Mouse (Mus musculus) frontal cortex, postnatal 14 days (tissue): ENCODE measurements around the gene Phlpp1.
A peak's percentile ranks its signal among the peaks of the same experiment; 100 is the strongest.

Experiments used
- DNase-seq, 2 experiments: peaks; one replicate each; pipeline ENCODE4 v3.0.0; 2022; ENCODE audit warnings: low spot score in 2 of 2

Gene Phlpp1

DNA sequence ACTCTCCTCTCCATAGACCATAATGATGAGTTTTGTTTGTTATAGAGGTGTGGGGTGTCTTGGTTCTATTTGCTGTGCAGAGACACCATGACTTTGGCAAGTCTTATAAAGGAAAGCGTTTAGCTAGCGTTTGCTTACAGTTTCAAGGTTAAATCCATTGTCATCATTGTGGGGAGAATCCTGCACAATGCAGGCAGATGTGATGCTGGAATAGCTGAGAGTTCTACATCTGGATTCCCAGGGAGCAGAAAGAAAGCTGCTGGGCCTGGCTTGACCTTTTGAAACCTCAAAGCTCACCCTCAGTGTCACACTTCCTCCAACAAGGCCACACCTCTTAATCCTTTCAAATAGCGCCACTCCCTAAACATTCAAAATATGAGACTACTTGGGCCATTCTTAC lies 7.4 kb upstream of the Phlpp1 start:
- DNase-seq, result no peak

DNA sequence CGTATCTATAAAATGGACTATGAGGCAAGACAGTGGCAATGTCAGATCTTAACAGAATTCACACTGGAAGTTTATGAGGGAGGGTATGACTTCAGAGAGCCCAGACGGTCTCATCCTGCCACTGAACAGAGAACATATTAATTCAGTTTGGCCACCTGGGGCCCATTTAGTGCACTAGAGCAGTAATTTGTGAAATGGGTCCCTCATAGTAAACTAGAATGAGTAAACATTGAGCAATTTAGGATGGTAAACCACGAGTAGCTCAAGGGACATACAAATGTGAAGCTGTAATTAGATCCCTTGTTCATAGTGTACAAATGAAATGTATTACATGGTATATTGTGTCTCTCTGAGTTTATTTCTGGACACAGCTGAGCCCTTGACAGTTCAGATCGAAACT lies 3.6 kb upstream of the Phlpp1 start:
- DNase-seq, result no peak

GRCm38 (mm10) chr1:106168801-106169200 lies 2.8 kb upstream of the Phlpp1 start:
- no peak for DNase-seq

DNA sequence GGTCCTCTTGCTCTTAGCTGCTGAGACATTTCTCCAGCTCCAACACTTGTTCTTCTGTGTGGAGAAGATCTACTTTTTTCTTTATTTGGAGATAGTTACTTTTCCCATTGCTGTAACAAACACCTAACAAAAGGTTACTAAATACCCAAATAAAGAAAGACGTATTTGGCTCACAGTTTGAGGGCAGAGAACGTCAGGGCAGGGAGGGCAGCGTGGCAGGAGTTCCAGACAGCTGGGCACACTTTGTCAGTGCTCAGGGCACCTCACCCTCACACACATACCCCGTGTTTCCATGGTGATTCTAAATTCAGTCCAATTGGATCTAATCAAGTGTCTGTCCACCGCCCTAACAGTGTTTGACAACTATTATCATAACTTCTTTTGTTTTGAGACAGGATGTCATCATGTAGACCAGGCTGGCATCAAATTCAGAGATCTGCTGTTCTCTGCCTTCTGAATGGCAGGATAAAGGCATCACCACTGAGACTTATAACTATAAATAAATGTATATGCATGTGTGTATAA lies 1.7 kb upstream of the Phlpp1 start:
- no peak for DNase-seq

DNA sequence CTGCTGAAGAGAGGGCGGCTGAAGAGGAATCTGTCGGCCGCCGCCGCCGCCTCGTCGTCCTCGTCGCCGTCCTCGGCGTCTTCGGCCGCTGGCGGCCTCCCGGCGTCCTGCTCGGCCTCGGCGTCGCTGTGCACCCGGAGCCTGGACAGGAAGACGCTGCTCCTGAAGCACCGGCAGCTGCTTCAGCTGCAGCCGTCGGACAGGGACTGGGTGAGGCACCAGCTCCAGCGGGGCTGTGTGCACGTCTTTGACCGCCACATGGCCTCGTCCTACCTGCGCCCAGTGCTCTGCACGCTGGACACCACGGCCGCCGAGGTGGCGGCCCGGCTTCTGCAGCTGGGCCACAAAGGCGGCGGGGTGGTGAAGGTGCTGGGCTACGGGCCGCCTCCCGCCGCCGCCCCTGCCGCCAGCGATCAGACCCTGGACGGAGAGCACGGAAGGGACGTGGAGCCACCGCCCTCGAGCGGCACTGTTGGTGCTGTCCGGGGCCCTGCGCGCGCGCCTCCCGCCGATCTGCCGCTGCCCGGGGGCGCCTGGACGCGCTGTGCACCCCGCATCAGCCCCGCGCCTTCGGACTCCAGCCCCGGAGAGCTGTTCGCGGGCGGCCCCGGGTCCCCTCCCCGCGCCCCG lies 864 bp downstream of the Phlpp1 start:
- DNase-seq, result peak in 1 of 2 experiments; percentile 34

- peak in 1 of 2 experiments; percentile 20 for DNase-seq
These were observed 1.4 kb downstream of the Phlpp1 start for GRCm38 (mm10) chr1:106172931-106173371.

- no peak for DNase-seq
These were observed 2.1 kb downstream of the Phlpp1 start for GRCm38 (mm10) chr1:106173621-106174156.

DNA sequence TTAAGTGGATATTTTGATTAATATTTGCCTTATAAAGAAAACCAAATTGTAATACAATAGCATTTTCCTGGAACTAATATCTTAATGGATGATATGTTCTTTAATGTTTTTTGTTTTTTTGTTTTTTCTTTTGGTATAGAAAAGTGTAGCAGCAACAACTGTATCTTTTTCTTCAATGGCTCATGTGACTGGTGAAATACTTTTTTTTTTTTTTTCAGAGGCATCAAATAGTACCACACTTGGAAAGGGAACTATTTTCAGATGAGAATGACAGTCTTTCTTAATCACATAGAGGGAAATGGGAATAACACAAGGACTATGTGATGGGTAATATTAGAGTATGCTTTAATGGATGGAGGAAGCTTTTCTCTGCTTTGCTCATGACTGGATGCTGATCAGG lies 3.0 kb downstream of the Phlpp1 start:
- DNase-seq, result no peak

DNA sequence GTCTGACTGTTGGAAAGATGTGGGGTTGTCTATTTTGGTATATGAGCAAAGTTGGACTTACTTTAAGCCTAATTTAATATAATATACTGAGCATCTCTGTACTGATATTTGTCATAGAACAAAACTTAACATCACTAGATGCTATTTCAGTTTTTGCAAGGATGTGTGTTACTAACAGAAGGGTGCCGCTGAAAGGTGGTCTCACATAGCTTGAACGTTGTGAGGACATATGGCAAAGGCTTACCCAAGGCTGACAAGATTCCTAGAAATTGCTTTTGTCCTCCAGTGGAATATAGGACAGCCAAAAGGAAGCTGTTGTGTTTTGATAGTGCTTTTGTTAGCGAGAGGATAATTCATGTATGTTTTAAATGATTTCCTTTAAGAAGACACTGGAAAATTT lies 3.8 kb downstream of the Phlpp1 start:
- DNase-seq, result no peak

GRCm38 (mm10) chr1:106176791-106177190 lies 5.2 kb downstream of the Phlpp1 start:
- no peak for DNase-seq

GRCm38 (mm10) chr1:106177868-106178790 lies 6.6 kb downstream of the Phlpp1 start:
- DNase-seq, result no peak

DNA sequence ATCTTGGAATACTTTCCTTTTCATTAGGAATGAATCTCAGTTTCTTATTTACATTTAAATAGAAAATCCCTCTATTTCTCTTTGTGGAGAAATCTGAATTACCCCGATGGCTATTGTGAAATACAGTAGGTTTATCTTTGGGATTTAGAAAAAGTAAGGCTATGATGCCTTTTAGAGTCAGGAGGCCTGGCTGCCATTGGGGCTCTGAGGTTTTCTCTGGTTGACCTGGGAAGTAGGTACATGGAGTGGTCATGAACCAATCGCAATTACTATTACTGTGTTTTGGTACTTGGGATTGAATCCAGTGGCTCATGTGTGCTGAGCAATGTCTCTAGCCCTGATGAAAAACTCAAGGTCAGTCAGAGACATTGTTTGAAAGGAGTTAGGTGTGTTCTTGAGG lies 12.1 kb downstream of the Phlpp1 start:
- no peak for DNase-seq

DNA sequence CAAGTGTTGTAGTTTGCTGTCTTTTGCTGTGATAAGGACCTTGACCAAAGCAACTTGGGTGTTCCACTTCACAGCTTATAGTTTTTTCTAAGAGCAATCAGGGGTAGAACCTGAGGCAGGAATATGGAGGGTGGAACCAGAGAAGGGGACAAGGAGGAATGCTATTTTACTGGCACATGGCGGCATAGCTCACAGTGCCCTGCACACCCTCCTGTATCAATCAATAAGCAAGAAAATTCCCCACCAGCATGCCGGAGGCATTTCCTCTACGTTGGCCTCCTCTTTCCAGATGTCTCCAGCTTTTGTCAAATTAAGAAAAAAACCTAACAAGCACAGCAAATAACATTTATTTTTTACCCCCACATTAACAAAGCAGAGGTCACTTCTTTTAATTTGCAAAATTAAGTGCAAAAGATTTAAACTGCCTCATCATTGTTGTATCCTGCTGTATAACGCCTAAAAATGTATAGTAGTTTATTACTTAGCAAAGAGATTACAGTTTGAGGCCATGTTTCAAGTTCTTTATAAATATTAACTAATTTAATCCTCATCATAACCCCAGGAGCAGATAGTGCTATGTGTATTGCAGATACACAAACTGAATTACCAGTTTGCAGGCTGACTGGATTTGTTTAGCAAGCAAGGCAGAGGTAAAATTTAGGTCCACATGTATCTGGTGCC lies 13.4 kb downstream of the Phlpp1 start:
- no peak for DNase-seq

- no peak for DNase-seq
These were observed 13.9 kb downstream of the Phlpp1 start for GRCm38 (mm10) chr1:106185461-106185924.

DNA sequence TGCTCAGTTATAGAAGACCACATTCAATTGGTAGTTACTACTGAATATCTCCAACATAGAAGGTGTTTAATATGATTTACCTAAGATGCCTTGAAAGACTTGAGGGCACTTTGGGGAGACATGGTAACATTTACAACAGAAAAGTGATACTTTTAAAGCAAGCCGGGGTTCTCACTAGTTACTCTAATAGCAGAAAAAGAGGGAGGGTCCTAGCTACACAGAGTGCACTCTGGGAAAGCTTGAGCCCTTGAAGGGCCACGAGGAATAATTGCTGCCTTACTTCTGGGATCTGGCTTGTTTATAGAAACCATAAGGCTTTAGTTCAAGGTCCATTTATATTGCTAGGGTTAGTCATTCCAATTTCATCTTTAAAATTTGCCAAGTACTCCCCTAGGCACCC lies 14.5 kb downstream of the Phlpp1 start:
- no peak for DNase-seq

DNA sequence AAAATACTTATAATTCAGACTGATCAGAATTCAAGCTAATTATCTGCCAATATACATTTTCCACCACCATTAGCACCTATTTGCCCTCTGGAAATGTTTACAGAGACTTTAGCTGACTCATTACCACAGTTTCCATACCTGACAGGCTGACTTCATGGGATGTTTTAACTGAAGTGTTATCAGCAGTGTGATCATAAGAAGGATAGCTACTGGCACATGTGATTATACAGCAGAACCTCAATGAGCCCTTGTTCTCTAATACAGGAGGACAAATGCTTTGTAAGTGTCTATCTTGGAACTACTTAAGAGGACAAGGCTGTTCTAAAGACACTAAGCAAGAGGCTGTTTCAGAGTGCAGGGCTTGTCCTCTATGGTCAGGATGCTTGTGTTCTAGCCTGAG lies 15.9 kb downstream of the Phlpp1 start:
- DNase-seq, result no peak

- no peak for DNase-seq
These were observed 17.2 kb downstream of the Phlpp1 start for GRCm38 (mm10) chr1:106188756-106189155.

GRCm38 (mm10) chr1:106189311-106189710 lies 17.8 kb downstream of the Phlpp1 start:
- DNase-seq, result no peak

- no peak for DNase-seq
These were observed 19.1 kb downstream of the Phlpp1 start for GRCm38 (mm10) chr1:106190695-106191094.

- no peak for DNase-seq
These were observed 20.3 kb downstream of the Phlpp1 start for GRCm38 (mm10) chr1:106191885-106192284.

DNA sequence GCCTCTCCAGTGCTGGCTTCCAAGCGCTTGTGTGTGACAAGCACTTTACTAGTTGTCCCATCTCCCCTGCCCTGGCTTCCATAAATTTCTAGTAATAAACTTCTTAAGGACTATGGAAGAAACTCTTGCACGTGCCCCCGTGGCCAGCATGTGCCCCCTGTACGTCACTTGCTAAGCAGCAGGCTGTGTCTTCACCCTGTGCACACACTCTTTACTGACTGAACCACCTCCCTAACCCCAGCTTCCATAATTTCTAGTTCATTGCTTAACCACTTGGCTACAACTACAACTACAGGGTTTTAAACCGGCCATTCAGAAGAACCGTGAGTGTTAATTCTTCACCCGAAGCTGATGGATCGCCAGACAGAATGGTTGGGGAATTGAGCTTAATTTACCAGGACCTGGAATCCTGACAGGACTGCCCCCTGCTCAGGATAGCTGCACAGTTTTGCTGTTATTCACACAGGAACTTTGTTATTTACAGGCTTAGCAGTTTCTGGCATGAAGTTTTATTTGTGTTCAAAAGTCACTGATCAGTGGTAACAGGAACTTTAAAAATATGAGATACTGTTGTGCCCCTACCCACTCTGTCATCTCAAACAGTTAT lies 21.4 kb downstream of the Phlpp1 start:
- DNase-seq, result no peak
